Mouse (Mus musculus) limb, embryonic 11.5 days (tissue): Measurements from ENCODE around the gene Tctn3. TPM values are rescaled to one million over a fixed set of nuclear protein-coding genes. Genes with fewer than 3 reads are reported as not detected.
A peak's percentile ranks its signal among the peaks of the same experiment; 100 is the strongest.

Experiments
- ATAC-seq: fragments of 200-750 bp; cut with Nextera tagmentation; 2 replicates; pipeline ENCODE4 v1.8.0; 2017; ENCODE audit warnings: low read depth; ENCODE audit not compliant: insufficient number of reproducible peaks, low FRiP score, low TSS enrichment
- DNase-seq: peaks from one replicate; pipeline ENCODE4 v3.0.0-alpha.2; 2015; ENCODE audit warnings: low spot score
- H3K27ac ChIP-seq: fragments of 300-500 bp; sonication (generic); replicated peaks from 2 replicates; pipeline ENCODE4 v1.5.1; 2014; ENCODE audit warnings: low read depth, mild to moderate bottlenecking, low read length
- H3K27me3 ChIP-seq: fragments of 300-500 bp; sonication (generic); 2 replicates; pipeline ENCODE4 v1.6.1; 2014; ENCODE audit warnings: mild to moderate bottlenecking, low read length, mixed read lengths; ENCODE audit not compliant: control insufficient read depth, insufficient read depth
- H3K36me3 ChIP-seq: fragments of 300-500 bp; sonication (generic); 2 replicates; pipeline ENCODE4 v1.6.1; 2014; ENCODE audit warnings: mild to moderate bottlenecking, low read length, moderate library complexity, mixed read lengths; ENCODE audit not compliant: control insufficient read depth, insufficient read depth
- H3K4me1 ChIP-seq: fragments of 300-500 bp; sonication (generic); 2 replicates; pipeline ENCODE4 v1.6.1; 2014; ENCODE audit warnings: low read length, mixed read lengths; ENCODE audit not compliant: control insufficient read depth, insufficient read depth
- H3K4me2 ChIP-seq: fragments of 300-500 bp; sonication (generic); 2 replicates; pipeline ENCODE4 v1.6.1; 2014; ENCODE audit warnings: low read depth, mild to moderate bottlenecking, moderate library complexity; ENCODE audit not compliant: severe bottlenecking
- H3K4me3 ChIP-seq: fragments of 300-500 bp; sonication (generic); 2 replicates; pipeline ENCODE4 v1.5.1; 2014; ENCODE audit warnings: low read depth, low read length
- H3K9ac ChIP-seq: fragments of 300-500 bp; sonication (generic); 2 replicates; pipeline ENCODE4 v1.6.1; 2014; ENCODE audit warnings: mild to moderate bottlenecking, low read length
- H3K9me3 ChIP-seq: fragments of 300-500 bp; sonication (generic); 2 replicates; pipeline ENCODE4 v1.6.1; 2016; ENCODE audit warnings: low read length; ENCODE audit not compliant: control insufficient read depth
- WGBS: fragments of 180-500 bp; shearing (Covaris S2); extraction: QIAGEN DNeasy Blood & Tissue Kit; methylation state at CpG from one replicate; pipeline ENCODE4 v1.1.7; 2014; 5-methylcytosine and 5-hydroxymethylcytosine counted together
- polyA plus RNA-seq: library from polyadenylated mRNA; unstranded; fragments of >200 nt; fragmentation: Nextera tagmentation; extraction: Ambion mirVana; gene quantifications from 2 replicates; pipeline ENCODE4 v1.2.1, GENCODE M21; 2014

Tctn3 gene
- polyA plus RNA-seq, 1 experiment from 2014 or later, result 10.6 TPM

DNA sequence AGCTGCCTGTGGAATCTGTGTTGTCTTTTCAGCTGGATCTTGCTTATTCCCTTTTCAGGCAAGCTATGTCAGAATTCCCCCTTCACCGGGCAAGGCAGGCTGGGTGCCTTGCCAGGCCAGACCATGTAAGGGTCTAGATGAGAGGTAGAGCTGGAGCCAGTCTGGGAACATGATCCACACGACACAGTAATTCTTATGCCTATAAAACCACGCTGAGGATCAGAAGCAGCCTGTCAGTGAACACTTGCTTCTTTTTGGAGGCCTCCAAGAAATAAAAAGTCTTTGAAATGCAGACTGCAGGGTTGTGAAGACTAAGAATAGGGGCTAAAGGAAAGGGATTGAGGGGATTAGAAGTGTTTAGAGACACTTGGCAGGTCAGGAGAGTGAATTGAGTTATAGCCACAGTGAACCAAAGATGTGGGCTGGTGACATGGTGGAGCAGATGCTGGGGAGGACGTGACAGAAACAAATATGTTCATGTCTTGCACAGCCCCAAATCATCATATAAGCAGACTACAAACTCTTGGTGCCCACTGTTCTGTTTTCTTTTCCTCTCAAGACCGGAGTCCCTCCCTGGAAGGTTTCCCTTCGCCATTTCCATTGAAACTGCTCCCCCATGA is 62.4 kb downstream of the Tctn3 start:
- Histone ChIP-seq H3K9ac (no peak overlapping the region), H3K27me3 (no peaks in the 10 kb centered on the region), H3K4me1 (0 out of 2 replicates have a peak, but pooled peaks cover 3% of the 10 kb centered on the region), H3K4me2 (no peak overlapping the region), H3K4me3 (no peak overlapping the region), H3K36me3 (peaks cover 11% of the 10 kb centered on the region; the same call in 1 of the 2 replicates), H3K27ac (no peak overlapping the region), H3K9me3 (no peaks in the 10 kb centered on the region)
- 67% methylated on average over 6 of the region's 6 CpGs for WGBS
- no peak for DNase-seq
- ATAC-seq, result no peak

DNA sequence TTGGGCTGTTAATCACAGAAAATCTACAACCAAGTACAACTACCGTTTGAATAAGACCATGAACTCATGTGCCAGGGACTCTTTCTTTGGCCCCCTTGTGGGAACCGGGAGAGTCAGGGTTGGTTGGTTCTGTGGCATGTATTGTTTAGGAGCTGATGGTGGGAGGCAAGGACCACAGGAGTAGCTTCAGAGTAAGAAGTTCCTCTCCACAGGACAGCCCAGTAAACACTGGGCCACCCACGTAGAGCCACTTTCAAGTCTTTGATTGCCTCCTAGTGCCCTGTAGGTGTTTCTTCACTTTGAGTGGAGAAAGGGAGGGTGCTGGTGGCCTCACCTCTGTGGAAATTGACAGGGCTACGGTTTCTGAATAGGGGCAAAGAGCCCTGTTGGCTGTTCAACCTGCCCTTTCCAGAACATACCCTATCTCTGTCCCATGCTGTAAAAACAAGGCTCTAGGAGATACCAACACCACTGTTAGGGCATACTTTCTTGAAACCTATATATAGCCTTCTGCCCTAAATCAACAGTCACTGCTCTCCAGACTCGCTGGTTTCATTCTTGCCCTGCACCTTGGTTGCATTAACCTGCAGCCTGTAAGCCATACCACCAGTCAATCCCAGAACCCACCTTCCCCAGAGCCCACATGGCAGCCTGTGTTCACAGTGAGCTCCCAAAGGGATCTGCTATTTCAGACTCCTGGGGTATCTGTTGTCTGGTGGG is 63.1 kb downstream of the Tctn3 start:
- H3K9me3 ChIP-seq, result no peaks in the 10 kb centered on the region
- H3K4me3 ChIP-seq, result no peak overlapping the region
- DNase-seq (peak; percentile 33), ATAC-seq (no peak)
- WGBS, result 35% methylated on average over 5 of the region's 5 CpGs
- H3K4me1 ChIP-seq, result 0 out of 2 replicates have a peak, but pooled peaks cover 3% of the 10 kb centered on the region
- no peaks in the 10 kb centered on the region for H3K27me3 ChIP-seq
- H3K9ac ChIP-seq, result no peak overlapping the region
- H3K36me3 ChIP-seq, result peaks cover 11% of the 10 kb centered on the region; the same call in 1 of the 2 replicates
- no peak overlapping the region for H3K4me2 ChIP-seq
- H3K27ac ChIP-seq, result no peak overlapping the region

DNA sequence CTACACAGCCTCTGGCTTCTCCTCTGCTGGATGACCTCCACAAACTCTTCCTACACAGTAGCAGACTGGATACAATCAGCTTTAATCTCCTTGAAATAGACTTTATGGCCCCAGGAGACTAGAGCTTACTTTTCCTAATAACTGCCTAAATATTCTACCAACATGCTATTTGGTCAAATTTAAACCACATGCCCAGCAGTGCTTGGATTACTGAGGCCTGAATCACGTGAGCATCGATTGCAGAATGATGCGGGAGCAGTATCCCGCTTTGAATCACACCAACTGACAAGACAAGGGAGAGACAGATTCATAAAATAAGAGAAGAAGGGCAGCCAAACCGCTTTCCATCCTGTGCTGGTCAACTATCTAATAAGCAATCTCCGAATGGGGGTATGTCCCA is 63.6 kb downstream of the Tctn3 start:
- Histone ChIP-seq H3K4me1 (0 out of 2 replicates have a peak, but pooled peaks cover 3% of the 10 kb centered on the region), H3K4me2 (no peak overlapping the region), H3K4me3 (no peak overlapping the region), H3K27ac (no peak overlapping the region), H3K36me3 (peaks cover 9% of the 10 kb centered on the region; the same call in 1 of the 2 replicates), H3K9me3 (no peaks in the 10 kb centered on the region), H3K27me3 (no peaks in the 10 kb centered on the region), H3K9ac (no peak overlapping the region)
- WGBS, result 81% methylated on average over 6 of the region's 6 CpGs
- no peak for ATAC-seq
- DNase-seq, result no peak

Other genes with a start within 250 kb of the Tctn3 start
- 25.8 and 34.5 TPM in 2 replicates for gene Sorbs1, start 98.5 kb downstream of the Tctn3 start, polyA plus RNA-seq
- gene Aldh18a1, start 23.8 kb downstream of the Tctn3 start, polyA plus RNA-seq, result 71.1 and 72.8 TPM in 2 replicates
- gene Entpd1, start 133 bp upstream of the Tctn3 start, polyA plus RNA-seq, result 3.7 and 3.9 TPM in 2 replicates
- 0.12 TPM in 1 of 2 replicates, not detected in the other for gene Cc2d2b, start 136.5 kb upstream of the Tctn3 start, polyA plus RNA-seq
- gene Ccnj, start 219.0 kb upstream of the Tctn3 start, polyA plus RNA-seq, result 33.5 and 37.2 TPM in 2 replicates